Comparison of ENCODE assay signal across 8 mouse cellular contexts in the genomic region with DNA sequence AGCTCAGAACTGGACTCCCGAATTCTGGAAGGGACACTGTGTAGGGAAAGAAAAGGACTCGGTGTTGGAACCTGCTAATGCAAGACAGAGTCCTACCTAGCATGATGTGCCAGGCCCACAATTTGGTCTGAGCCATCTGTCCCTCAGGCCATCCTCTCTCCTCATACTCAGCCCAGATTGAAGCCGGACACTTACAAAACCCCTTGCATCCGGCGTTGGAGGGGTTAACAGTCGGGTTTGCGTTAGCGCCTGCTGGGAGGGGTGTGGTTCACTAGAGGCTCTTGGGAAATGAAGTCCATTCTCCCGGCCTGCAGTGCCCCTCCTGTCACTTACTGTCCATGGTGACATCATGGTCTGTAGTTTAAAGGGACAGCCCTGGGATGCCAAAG. TPM values are rescaled to one million over a fixed set of nuclear protein-coding genes. Genes with fewer than 3 reads are reported as not detected.
DNase-seq lines count a peak whose midpoint lies in the region; ATAC-seq and TF ChIP-seq lines count a peak whose summit lies in the region.

No protein-coding gene starts in this region.

- peak; percentile 80 for DNase-seq in c-Kit-positive CD71-negative TER-119-negative erythroid progenitor cells, embryonic 14.5 days (ENCODE audit: low read depth)
- peak; percentile 91 for DNase-seq in forebrain, embryonic 10.5 days (ENCODE audit: extremely low spot score, low spot score)
- DNase-seq in kidney, postnatal 25 days, result peak; percentile 94 to 96
- peak; percentile 81 to 85 (median 84) for DNase-seq in liver, embryonic 14.5 days (ENCODE audit: low read depth in 3 of 3, low spot score in 3 of 3)
- DNase-seq in neural tube, embryonic 11.5 days (ENCODE audit: low spot score), result peak; percentile 92
- DNase-seq in stomach, postnatal 0 days (ENCODE audit: low spot score), result peak; percentile 88

- H3K9me3 ChIP-seq in forebrain, embryonic 10.5 days, result no peaks in the 10 kb centered on the region
- H3K9me3 ChIP-seq in heart, embryonic 15.5 days (replicated peaks), result no peaks in the 10 kb centered on the region
- no peaks in the 10 kb centered on the region for H3K9me3 ChIP-seq in liver, embryonic 14.5 days (ENCODE audit: control insufficient read depth, low read length)
- H3K9me3 ChIP-seq in neural tube, embryonic 11.5 days (ENCODE audit: control insufficient read depth, low read length), result no peaks in the 10 kb centered on the region
- H3K9me3 ChIP-seq in stomach, postnatal 0 days (ENCODE audit: control insufficient read depth, low read length), result no peaks in the 10 kb centered on the region

- H3K27me3 ChIP-seq in forebrain, embryonic 10.5 days (ENCODE audit: poor library complexity, severe bottlenecking), result no peaks in the 10 kb centered on the region
- no peaks in the 10 kb centered on the region for H3K27me3 ChIP-seq in heart, embryonic 15.5 days
- H3K27me3 ChIP-seq in liver, embryonic 14.5 days (ENCODE audit: control insufficient read depth, insufficient read depth, low read length), result no peaks in the 10 kb centered on the region
- no peaks in the 10 kb centered on the region for H3K27me3 ChIP-seq in neural tube, embryonic 11.5 days (ENCODE audit: control insufficient read depth, insufficient read depth, low read length)
- H3K27me3 ChIP-seq in stomach, postnatal 0 days (ENCODE audit: control insufficient read depth, insufficient read depth, low read length), result no peaks in the 10 kb centered on the region

- H3K4me3 ChIP-seq in forebrain, embryonic 10.5 days, result peak overlapping the region; percentile 89
- peak overlapping the region; percentile 89 for H3K4me3 ChIP-seq in heart, embryonic 15.5 days
- peak overlapping the region; percentile 74 to 95 for H3K4me3 ChIP-seq in liver, embryonic 14.5 days (ENCODE audit: insufficient read depth in 1 of 2, low read depth in 2 of 2, low read length in 2 of 2)
- peak overlapping the region; percentile 79 for H3K4me3 ChIP-seq in neural tube, embryonic 11.5 days (ENCODE audit: low read depth, low read length)
- H3K4me3 ChIP-seq in stomach, postnatal 0 days (ENCODE audit: low read depth, low read length), result peak overlapping the region; percentile 75

- H3K4me2 ChIP-seq in heart, embryonic 15.5 days, result peak overlapping the region; percentile 87
- peak overlapping the region; percentile 86 for H3K4me2 ChIP-seq in liver, embryonic 14.5 days (ENCODE audit: low read depth)
- H3K4me2 ChIP-seq in neural tube, embryonic 11.5 days (ENCODE audit: low read depth), result peak overlapping the region; percentile 53
- peak overlapping the region; percentile 85 for H3K4me2 ChIP-seq in stomach, postnatal 0 days (replicated peaks; ENCODE audit: low read depth)

- ATAC-seq in CD4-positive, CD25-positive, alpha-beta regulatory T cell, adult 4 months, result peak; percentile 86
- peak; percentile 89 for ATAC-seq in heart, embryonic 15.5 days (replicated peaks; ENCODE audit: insufficient number of reproducible peaks, insufficient read depth, low FRiP score, low read depth)
- ATAC-seq in liver, embryonic 14.5 days (ENCODE audit: insufficient read depth), result peak; percentile 86
- ATAC-seq in neural tube, embryonic 11.5 days (ENCODE audit: insufficient read depth, low FRiP score, low TSS enrichment), result peak; percentile 85
- peak; percentile 85 for ATAC-seq in stomach, postnatal 0 days (ENCODE audit: low FRiP score, low TSS enrichment)

- peak overlapping the region; percentile 93 for H3K27ac ChIP-seq in forebrain, embryonic 10.5 days
- peak overlapping the region; percentile 97 for H3K27ac ChIP-seq in heart, embryonic 15.5 days
- peak overlapping the region; percentile 90 for H3K27ac ChIP-seq in liver, embryonic 14.5 days
- 0 out of 2 replicates have a peak overlapping the region, but pooled peaks have one; percentile 30 for H3K27ac ChIP-seq in neural tube, embryonic 11.5 days (ENCODE audit: low read depth, low read length)
- peak overlapping the region; percentile 96 for H3K27ac ChIP-seq in stomach, postnatal 0 days (replicated peaks)

- H3K9ac ChIP-seq in heart, embryonic 15.5 days, result peak overlapping the region; percentile 90
- H3K9ac ChIP-seq in liver, embryonic 14.5 days (replicated peaks), result peak overlapping the region; percentile 77
- peak overlapping the region; percentile 85 for H3K9ac ChIP-seq in neural tube, embryonic 11.5 days (ENCODE audit: low read length)
- H3K9ac ChIP-seq in stomach, postnatal 0 days (ENCODE audit: low read length), result peak overlapping the region; percentile 80

- no peak for TF ChIP-seq EP300 in liver, embryonic 14.5 days (IDR thresholded peaks at IDR 0.05; ENCODE audit: low read depth)
- TF ChIP-seq EP300 in stomach, postnatal 0 days (optimal IDR thresholded peaks at IDR 0.05), result peak; percentile 57

- peaks cover 20% of the 10 kb centered on the region for H3K36me3 ChIP-seq in forebrain, embryonic 10.5 days (replicated peaks)
- peaks cover 18% of the 10 kb centered on the region; the same call in 1 of the 2 replicates for H3K36me3 ChIP-seq in heart, embryonic 15.5 days
- no peaks in the 10 kb centered on the region for H3K36me3 ChIP-seq in liver, embryonic 14.5 days (replicated peaks; ENCODE audit: control insufficient read depth, insufficient read depth, low read depth)
- H3K36me3 ChIP-seq in neural tube, embryonic 11.5 days (ENCODE audit: control insufficient read depth, insufficient read depth, low read length), result 0 out of 2 replicates have a peak, but pooled peaks cover 2% of the 10 kb centered on the region
- H3K36me3 ChIP-seq in stomach, postnatal 0 days (ENCODE audit: control insufficient read depth, insufficient read depth, low read length), result peaks cover 6% of the 10 kb centered on the region; the same call in 1 of the 2 replicates

- under 1% methylated on average over 9 of the region's 9 CpGs for WGBS in forebrain, embryonic 10.5 days
- under 1% methylated on average over 9 of the region's 9 CpGs for WGBS in heart, embryonic 15.5 days
- WGBS in liver, embryonic 14.5 days (ENCODE audit: insufficient replicate concordance), result 0% methylated on average over 9 of the region's 9 CpGs
- WGBS in neural tube, embryonic 11.5 days, result 0% methylated on average over 9 of the region's 9 CpGs
- 1% methylated on average over 9 of the region's 9 CpGs for WGBS in stomach, postnatal 0 days

- peaks cover 32% of the 10 kb centered on the region for H3K4me1 ChIP-seq in forebrain, embryonic 10.5 days
- peaks cover 26% of the 10 kb centered on the region for H3K4me1 ChIP-seq in heart, embryonic 15.5 days (replicated peaks)
- H3K4me1 ChIP-seq in liver, embryonic 14.5 days (replicated peaks; ENCODE audit: control insufficient read depth in 2 of 2, insufficient read depth in 2 of 2, low read length in 1 of 2), result peaks cover 36 to 40% of the 10 kb centered on the region in 2 experiments
- H3K4me1 ChIP-seq in neural tube, embryonic 11.5 days (ENCODE audit: control insufficient read depth, insufficient read depth, low read length), result peaks cover 8% of the 10 kb centered on the region
- peaks cover 10% of the 10 kb centered on the region; the same call in 1 of the 2 replicates for H3K4me1 ChIP-seq in stomach, postnatal 0 days (replicated peaks; ENCODE audit: control insufficient read depth, insufficient read depth)

- TF ChIP-seq CTCF in liver, embryonic 14.5 days (IDR thresholded peaks at IDR 0.05; ENCODE audit: low read depth), result no peak
- no peak for TF ChIP-seq CTCF in stomach, postnatal 0 days (IDR thresholded peaks at IDR 0.05; ENCODE audit: low read depth)

RNA-seq across cellular contexts. Expression of gene Ppp2r5b, which starts 0.4 kb away (rescaled TPM):
- 1 to 10 TPM; 1.2 to 1.6 TPM for polyA plus RNA-seq in CD4-positive, CD25-positive, alpha-beta regulatory T cell, adult 4 months (2017; shearing (Covaris generic))
- polyA plus RNA-seq in forebrain, embryonic 10.5 days (2016; fragmentation: Nextera tagmentation; extraction: Ambion mirVana), result 21.6 and 24.4 TPM in 2 replicates
- 21.4 and 28.1 TPM in 2 replicates for polyA plus RNA-seq in heart, embryonic 15.5 days (2015; fragmentation: Nextera tagmentation; extraction: Ambion mirVana)
- 3.2 TPM in 2 replicates for polyA plus RNA-seq in liver, embryonic 14.5 days (2012; rRNA removed)
- 2.4 and 2.5 TPM in 2 replicates for polyA plus RNA-seq in liver, embryonic 14.5 days (2014; fragmentation: Nextera tagmentation; extraction: Ambion mirVana)
- polyA plus RNA-seq in neural tube, embryonic 11.5 days (2014; fragmentation: Nextera tagmentation; extraction: Ambion mirVana), result 47.4 and 61.2 TPM in 2 replicates
- polyA plus RNA-seq in stomach, postnatal 0 days (2015; fragmentation: Nextera tagmentation; extraction: Ambion mirVana), result 14.7 and 15.0 TPM in 2 replicates

RNA-seq across cellular contexts. Expression of gene Atg2a, which starts 5.4 kb away (rescaled TPM):
- polyA plus RNA-seq in CD4-positive, CD25-positive, alpha-beta regulatory T cell, adult 4 months (2017; shearing (Covaris generic)), result 10 to 100 TPM; 10.4 to 14.7 TPM
- 11.1 and 11.4 TPM in 2 replicates for polyA plus RNA-seq in forebrain, embryonic 10.5 days (2016; fragmentation: Nextera tagmentation; extraction: Ambion mirVana)
- 6.7 and 10.0 TPM in 2 replicates for polyA plus RNA-seq in heart, embryonic 15.5 days (2015; fragmentation: Nextera tagmentation; extraction: Ambion mirVana)
- polyA plus RNA-seq in liver, embryonic 14.5 days (2012; rRNA removed), result 5.0 and 5.4 TPM in 2 replicates
- 4.1 and 4.4 TPM in 2 replicates for polyA plus RNA-seq in liver, embryonic 14.5 days (2014; fragmentation: Nextera tagmentation; extraction: Ambion mirVana)
- 13.3 and 13.8 TPM in 2 replicates for polyA plus RNA-seq in neural tube, embryonic 11.5 days (2014; fragmentation: Nextera tagmentation; extraction: Ambion mirVana)
- polyA plus RNA-seq in stomach, postnatal 0 days (2015; fragmentation: Nextera tagmentation; extraction: Ambion mirVana), result 4.8 and 6.0 TPM in 2 replicates

RNA-seq across cellular contexts. Expression of gene Gpha2, which starts 9.9 kb away (rescaled TPM):
- polyA plus RNA-seq in CD4-positive, CD25-positive, alpha-beta regulatory T cell, adult 4 months (2017; shearing (Covaris generic)), result not detected
- polyA plus RNA-seq in forebrain, embryonic 10.5 days (2016; fragmentation: Nextera tagmentation; extraction: Ambion mirVana), result 0.58 TPM in 1 of 2 replicates, not detected in the other
- 0.57 TPM in 1 of 2 replicates, not detected in the other for polyA plus RNA-seq in heart, embryonic 15.5 days (2015; fragmentation: Nextera tagmentation; extraction: Ambion mirVana)
- polyA plus RNA-seq in liver, embryonic 14.5 days (2012; rRNA removed), result not detected in 2 replicates
- not detected in 2 replicates for polyA plus RNA-seq in liver, embryonic 14.5 days (2014; fragmentation: Nextera tagmentation; extraction: Ambion mirVana)
- 0.44 and 0.87 TPM in 2 replicates for polyA plus RNA-seq in neural tube, embryonic 11.5 days (2014; fragmentation: Nextera tagmentation; extraction: Ambion mirVana)
- 0.17 and 0.46 TPM in 2 replicates for polyA plus RNA-seq in stomach, postnatal 0 days (2015; fragmentation: Nextera tagmentation; extraction: Ambion mirVana)

RNA-seq across cellular contexts. Expression of gene Ehd1, which starts 40.5 kb away (rescaled TPM):
- 10 to 100 TPM in 1 of 2 experiments, 1 to 10 TPM in 1; 6.4 to 22.8 TPM for polyA plus RNA-seq in CD4-positive, CD25-positive, alpha-beta regulatory T cell, adult 4 months (2017; shearing (Covaris generic))
- polyA plus RNA-seq in forebrain, embryonic 10.5 days (2016; fragmentation: Nextera tagmentation; extraction: Ambion mirVana), result 76.8 and 82.1 TPM in 2 replicates
- polyA plus RNA-seq in heart, embryonic 15.5 days (2015; fragmentation: Nextera tagmentation; extraction: Ambion mirVana), result 54.1 and 66.8 TPM in 2 replicates
- polyA plus RNA-seq in liver, embryonic 14.5 days (2012; rRNA removed), result 65.3 and 81.6 TPM in 2 replicates
- 38.0 and 49.6 TPM in 2 replicates for polyA plus RNA-seq in liver, embryonic 14.5 days (2014; fragmentation: Nextera tagmentation; extraction: Ambion mirVana)
- 71.9 and 82.2 TPM in 2 replicates for polyA plus RNA-seq in neural tube, embryonic 11.5 days (2014; fragmentation: Nextera tagmentation; extraction: Ambion mirVana)
- 62.0 and 63.8 TPM in 2 replicates for polyA plus RNA-seq in stomach, postnatal 0 days (2015; fragmentation: Nextera tagmentation; extraction: Ambion mirVana)

RNA-seq across cellular contexts. Expression of gene Majin, which starts 51.9 kb away (rescaled TPM):
- polyA plus RNA-seq in CD4-positive, CD25-positive, alpha-beta regulatory T cell, adult 4 months (2017; shearing (Covaris generic)), result under 1 TPM in 1 of 2 experiments, not detected in 1; 0.90 TPM
- polyA plus RNA-seq in forebrain, embryonic 10.5 days (2016; fragmentation: Nextera tagmentation; extraction: Ambion mirVana), result not detected in 2 replicates
- not detected in 2 replicates for polyA plus RNA-seq in heart, embryonic 15.5 days (2015; fragmentation: Nextera tagmentation; extraction: Ambion mirVana)
- not detected in 2 replicates for polyA plus RNA-seq in liver, embryonic 14.5 days (2012; rRNA removed)
- not detected in 2 replicates for polyA plus RNA-seq in liver, embryonic 14.5 days (2014; fragmentation: Nextera tagmentation; extraction: Ambion mirVana)
- not detected in 2 replicates for polyA plus RNA-seq in neural tube, embryonic 11.5 days (2014; fragmentation: Nextera tagmentation; extraction: Ambion mirVana)
- polyA plus RNA-seq in stomach, postnatal 0 days (2015; fragmentation: Nextera tagmentation; extraction: Ambion mirVana), result 0.11 TPM in 1 of 2 replicates, not detected in the other

Comparison
In these comparisons a context has a peak if more than half of its experiments do, and no peak if none do; other contexts are left out.
1. Peak in every context shown above with its lines: DNase-seq, ATAC-seq, H3K4me3 ChIP-seq and H3K27ac ChIP-seq.
2. H3K27ac ChIP-seq: peak in every context shown above with its lines; median percentile 97 in heart, embryonic 15.5 days; 96 in stomach, postnatal 0 days; 93 in forebrain, embryonic 10.5 days; 90 in liver, embryonic 14.5 days; 30 in neural tube, embryonic 11.5 days.